In genomic region chr9:113687461-113687860, GRCm38 (mm10) we compare ENCODE assay signal across 29 mouse cellular contexts. TPM values are rescaled to one million over a fixed set of nuclear protein-coding genes. Genes with fewer than 3 reads are reported as not detected.
DNase-seq lines count a peak whose midpoint lies in the region; ATAC-seq and TF ChIP-seq lines count a peak whose summit lies in the region.
"Had no signal": no experiment of that assay in that cellular context is flagged by ENCODE, and none has a peak within 500 bp of the region (broad histone marks: within the 10 kb centered on the region; RNA-seq: fewer than 3 reads in every experiment).

No protein-coding gene starts in this region.

- no peak overlapping the region for H3K4me2 ChIP-seq in heart, embryonic 11.5 days
- H3K4me2 ChIP-seq in liver, postnatal 0 days (ENCODE audit: low read depth, low read length), result no peak overlapping the region
- H3K4me2 ChIP-seq: embryonic facial prominence, embryonic 13.5 days; forebrain, embryonic 13.5 days; heart, embryonic 12.5 days; heart, embryonic 15.5 days; hindbrain, embryonic 13.5 days; intestine, embryonic 15.5 days had no signal

- no peaks in the 10 kb centered on the region for H3K27me3 ChIP-seq in heart, embryonic 11.5 days (ENCODE audit: control insufficient read depth, insufficient read depth, low read length)
- H3K27me3 ChIP-seq in liver, postnatal 0 days (ENCODE audit: insufficient read depth, low read length), result no peaks in the 10 kb centered on the region
- H3K27me3 ChIP-seq: embryonic facial prominence, embryonic 13.5 days; forebrain, embryonic 13.5 days; heart, embryonic 12.5 days; heart, embryonic 15.5 days; hindbrain, embryonic 13.5 days; intestine, embryonic 15.5 days had no signal

- 92% methylated on average over 12 of the region's 12 CpGs for WGBS in heart, embryonic 11.5 days (ENCODE audit: insufficient replicate concordance)
- 92% methylated on average over 12 of the region's 12 CpGs for WGBS in liver, postnatal 0 days (ENCODE audit: insufficient replicate concordance)

- no peak overlapping the region for H3K4me3 ChIP-seq in heart, embryonic 11.5 days (ENCODE audit: low read depth, low read length)
- H3K4me3 ChIP-seq in liver, postnatal 0 days (ENCODE audit: low read depth, low read length), result no peak overlapping the region
- H3K4me3 ChIP-seq: embryonic facial prominence, embryonic 10.5 days; embryonic facial prominence, embryonic 13.5 days; erythroblast, embryonic 14.5 days; forebrain, embryonic 10.5 days; forebrain, embryonic 13.5 days; heart, embryonic 12.5 days; heart, embryonic 15.5 days; hindbrain, embryonic 10.5 days; hindbrain, embryonic 13.5 days; intestine, embryonic 15.5 days had no signal

- H3K27ac ChIP-seq in heart, embryonic 11.5 days (ENCODE audit: low read depth, low read length), result no peak overlapping the region
- no peak overlapping the region for H3K27ac ChIP-seq in liver, postnatal 0 days (ENCODE audit: low read depth)
- H3K27ac ChIP-seq: embryonic facial prominence, embryonic 10.5 days; embryonic facial prominence, embryonic 13.5 days; forebrain, embryonic 10.5 days; forebrain, embryonic 13.5 days; heart, embryonic 15.5 days; hindbrain, embryonic 10.5 days; hindbrain, embryonic 13.5 days; intestine, embryonic 15.5 days had no signal

- no peak for TF ChIP-seq EP300 in liver, postnatal 0 days (IDR thresholded peaks at IDR 0.05; ENCODE audit: low read depth)

- H3K36me3 ChIP-seq in heart, embryonic 11.5 days (ENCODE audit: control insufficient read depth, insufficient read depth, low read length), result peaks cover 20% of the 10 kb centered on the region
- H3K36me3 ChIP-seq in liver, postnatal 0 days (replicated peaks; ENCODE audit: insufficient read depth, low read length), result peaks cover 69% of the 10 kb centered on the region

- no peaks in the 10 kb centered on the region for H3K9me3 ChIP-seq in heart, embryonic 11.5 days (replicated peaks; ENCODE audit: control insufficient read depth, low read length)
- no peaks in the 10 kb centered on the region for H3K9me3 ChIP-seq in liver, postnatal 0 days (ENCODE audit: low read length)
- H3K9me3 ChIP-seq: embryonic facial prominence, embryonic 10.5 days; embryonic facial prominence, embryonic 13.5 days; forebrain, embryonic 10.5 days; forebrain, embryonic 13.5 days; heart, embryonic 12.5 days; heart, embryonic 15.5 days; hindbrain, embryonic 10.5 days; hindbrain, embryonic 13.5 days; intestine, embryonic 15.5 days had no signal

- peak; percentile 57 for DNase-seq in heart, adult 11 months
- peak; percentile 26 for DNase-seq in adrenal gland, adult 8-10 months
- peak; percentile 39 for DNase-seq in adrenal gland, postnatal 10 days
- peak; percentile 54 to 59 for DNase-seq in adrenal gland, postnatal 36 days
- no peak for DNase-seq in liver, postnatal 0 days
- DNase-seq: cerebellum, adult 11 months; cerebellum, adult 2 months; cerebellum, postnatal 10 days; cerebellum, postnatal 36 days; embryo, embryonic 11 days; gastrocnemius, postnatal 10 days; gastrocnemius, postnatal 36 days; heart, postnatal 10 days; heart, postnatal 36 days; kidney, adult 11 months had no signal

- ATAC-seq in heart, embryonic 11.5 days (replicated peaks; ENCODE audit: insufficient number of reproducible peaks, low FRiP score, low TSS enrichment), result no peak
- no peak for ATAC-seq in liver, postnatal 0 days
- ATAC-seq: CD4-positive, CD25-positive, alpha-beta regulatory T cell, adult 4 months; forebrain, embryonic 13.5 days; forebrain, embryonic 16.5 days; hindbrain, embryonic 16.5 days; intestine, embryonic 15.5 days had no signal

- no peaks in the 10 kb centered on the region for H3K4me1 ChIP-seq in heart, embryonic 11.5 days (ENCODE audit: control insufficient read depth, insufficient read depth, low read length)
- H3K4me1 ChIP-seq in liver, postnatal 0 days (ENCODE audit: insufficient read depth), result no peaks in the 10 kb centered on the region
- H3K4me1 ChIP-seq: embryonic facial prominence, embryonic 10.5 days; embryonic facial prominence, embryonic 13.5 days; forebrain, embryonic 10.5 days; forebrain, embryonic 13.5 days; heart, embryonic 15.5 days; hindbrain, embryonic 10.5 days; hindbrain, embryonic 13.5 days; intestine, embryonic 15.5 days had no signal

- TF ChIP-seq CTCF in liver, postnatal 0 days (IDR thresholded peaks at IDR 0.05; ENCODE audit: low read depth), result no peak

- H3K9ac ChIP-seq in heart, embryonic 11.5 days (ENCODE audit: low read depth, low read length), result no peak overlapping the region
- H3K9ac ChIP-seq in liver, postnatal 0 days (replicated peaks), result no peak overlapping the region
- H3K9ac ChIP-seq: embryonic facial prominence, embryonic 13.5 days; forebrain, embryonic 13.5 days; heart, embryonic 12.5 days; heart, embryonic 15.5 days; hindbrain, embryonic 13.5 days; intestine, embryonic 15.5 days had no signal

RNA-seq across cellular contexts. Expression of gene Pdcd6ip, which starts 20.6 kb away (rescaled TPM):
- 63.3 and 75.2 TPM in 2 replicates for polyA plus RNA-seq in heart, embryonic 11.5 days (2014; fragmentation: Nextera tagmentation; extraction: Ambion mirVana)
- total RNA-seq in adrenal gland, adult 8-10 months (2022), result 100 to 1,000 TPM; 176 to 225 (median 190) TPM
- 100 to 1,000 TPM; 107 to 110 TPM for total RNA-seq in adrenal gland, postnatal 10 days (2021)
- total RNA-seq in adrenal gland, postnatal 36 days (2021), result 100 to 1,000 TPM; 185 to 190 TPM
- 25.4 and 26.8 TPM in 2 replicates for polyA plus RNA-seq in liver, postnatal 0 days (2015; fragmentation: Nextera tagmentation; extraction: Ambion mirVana)

RNA-seq across cellular contexts. Expression of gene Clasp2, which starts 53.8 kb away (rescaled TPM):
- 25.3 and 25.8 TPM in 2 replicates for polyA plus RNA-seq in heart, embryonic 11.5 days (2014; fragmentation: Nextera tagmentation; extraction: Ambion mirVana)
- 100 to 1,000 TPM; 122 to 289 (median 183) TPM for total RNA-seq in adrenal gland, adult 8-10 months (2022)
- total RNA-seq in adrenal gland, postnatal 10 days (2021), result 10 to 100 TPM; 76.5 to 86.0 TPM
- total RNA-seq in adrenal gland, postnatal 36 days (2021), result 100 to 1,000 TPM; 134 to 261 TPM
- polyA plus RNA-seq in liver, postnatal 0 days (2015; fragmentation: Nextera tagmentation; extraction: Ambion mirVana), result 3.9 and 4.9 TPM in 2 replicates
